Mouse (Mus musculus): ENCODE data around the gene Aqp7. TPM values are rescaled to one million over a fixed set of nuclear protein-coding genes. Genes with fewer than 3 reads are reported as not detected.

Gene Aqp7
- polyA plus RNA-seq, 1 experiment from 2014 or later = 4.4 TPM

GRCm38 (mm10) chr4:41042880-41043279 lies 5.1 kb downstream of the Aqp7 start:
- H3K9ac ChIP-seq (ENCODE audit: low read depth, low read length) = no peak overlapping the region
- ATAC-seq (replicated peaks; ENCODE audit: low FRiP score, low read depth) (peak; percentile 63), DNase-seq (ENCODE audit: low spot score) (peak; percentile 55)
- no peaks in the 10 kb centered on the region for H3K4me1 ChIP-seq (replicated peaks; ENCODE audit: insufficient read depth, low read length)
- H3K27me3 ChIP-seq (ENCODE audit: insufficient read depth, low read length) = no peaks in the 10 kb centered on the region
- H3K4me3 ChIP-seq (replicated peaks; ENCODE audit: low read depth, low read length) = no peak overlapping the region
- 48% methylated on average over 12 of the region's 12 CpGs for WGBS
- no peaks in the 10 kb centered on the region for H3K36me3 ChIP-seq (ENCODE audit: insufficient read depth, low read length)
- TF ChIP-seq CTCF (IDR thresholded peaks at IDR 0.05; ENCODE audit: low read depth) = no peak
- no peaks in the 10 kb centered on the region for H3K9me3 ChIP-seq (replicated peaks; ENCODE audit: low read length)
- H3K4me2 ChIP-seq (ENCODE audit: low read length) = no peak overlapping the region
- H3K27ac ChIP-seq = no peak overlapping the region

- no peaks in the 10 kb centered on the region for H3K9me3 ChIP-seq (replicated peaks; ENCODE audit: low read length)
- no peak overlapping the region for H3K27ac ChIP-seq
- DNase-seq (ENCODE audit: low spot score) = peak; percentile 88
- H3K4me3 ChIP-seq (replicated peaks; ENCODE audit: low read depth, low read length) = no peak overlapping the region
- TF ChIP-seq CTCF (IDR thresholded peaks at IDR 0.05; ENCODE audit: low read depth) = no peak
- no peaks in the 10 kb centered on the region for H3K27me3 ChIP-seq (ENCODE audit: insufficient read depth, low read length)
- H3K4me1 ChIP-seq (replicated peaks; ENCODE audit: insufficient read depth, low read length) = no peaks in the 10 kb centered on the region
- H3K9ac ChIP-seq (ENCODE audit: low read depth, low read length) = no peak overlapping the region
- H3K36me3 ChIP-seq (ENCODE audit: insufficient read depth, low read length) = no peaks in the 10 kb centered on the region
- WGBS = 34% methylated on average over 7 of the region's 7 CpGs
- H3K4me2 ChIP-seq (ENCODE audit: low read length) = no peak overlapping the region
- ATAC-seq (replicated peaks; ENCODE audit: low FRiP score, low read depth) = no peak
These were observed 7.0 kb downstream of the Aqp7 start for GRCm38 (mm10) chr4:41040983-41041382.

- Histone ChIP-seq H3K27ac (no peak overlapping the region), H3K27me3 (ENCODE audit: insufficient read depth, low read length) (no peaks in the 10 kb centered on the region), H3K9ac (ENCODE audit: low read depth, low read length) (no peak overlapping the region), H3K4me2 (ENCODE audit: low read length) (no peak overlapping the region), H3K9me3 (replicated peaks; ENCODE audit: low read length) (no peaks in the 10 kb centered on the region), H3K36me3 (ENCODE audit: insufficient read depth, low read length) (no peaks in the 10 kb centered on the region), H3K4me3 (replicated peaks; ENCODE audit: low read depth, low read length) (no peak overlapping the region), H3K4me1 (replicated peaks; ENCODE audit: insufficient read depth, low read length) (no peaks in the 10 kb centered on the region)
- no peak for ATAC-seq (replicated peaks; ENCODE audit: low FRiP score, low read depth)
- 48% methylated on average over 3 of the region's 3 CpGs for WGBS
- TF ChIP-seq CTCF (IDR thresholded peaks at IDR 0.05; ENCODE audit: low read depth) = no peak
- DNase-seq (ENCODE audit: low spot score) = no peak
These were observed 10.0 kb downstream of the Aqp7 start for GRCm38 (mm10) chr4:41037942-41038341.

GRCm38 (mm10) chr4:41031242-41031641 lies 16.7 kb downstream of the Aqp7 start:
- no peak for DNase-seq (ENCODE audit: low spot score)
- Histone ChIP-seq H3K9me3 (replicated peaks; ENCODE audit: low read length) (no peaks in the 10 kb centered on the region), H3K9ac (ENCODE audit: low read depth, low read length) (no peak overlapping the region), H3K36me3 (ENCODE audit: insufficient read depth, low read length) (peaks cover 3% of the 10 kb centered on the region; the same call in 1 of the 2 replicates), H3K4me1 (replicated peaks; ENCODE audit: insufficient read depth, low read length) (no peaks in the 10 kb centered on the region), H3K4me2 (ENCODE audit: low read length) (no peak overlapping the region), H3K27ac (no peak overlapping the region), H3K4me3 (replicated peaks; ENCODE audit: low read depth, low read length) (no peak overlapping the region), H3K27me3 (ENCODE audit: insufficient read depth, low read length) (no peaks in the 10 kb centered on the region)
- no peak for ATAC-seq (replicated peaks; ENCODE audit: low FRiP score, low read depth)
- no peak for TF ChIP-seq CTCF (IDR thresholded peaks at IDR 0.05; ENCODE audit: low read depth)
- WGBS = 47% methylated on average over 3 of the region's 3 CpGs

- TF ChIP-seq CTCF (IDR thresholded peaks at IDR 0.05; ENCODE audit: low read depth) = no peak
- no peaks in the 10 kb centered on the region for H3K27me3 ChIP-seq (ENCODE audit: insufficient read depth, low read length)
- no peak overlapping the region for H3K4me3 ChIP-seq (replicated peaks; ENCODE audit: low read depth, low read length)
- no peaks in the 10 kb centered on the region for H3K9me3 ChIP-seq (replicated peaks; ENCODE audit: low read length)
- WGBS = 92% methylated on average over 5 of the region's 5 CpGs
- H3K4me1 ChIP-seq (replicated peaks; ENCODE audit: insufficient read depth, low read length) = no peaks in the 10 kb centered on the region
- no peak overlapping the region for H3K9ac ChIP-seq (ENCODE audit: low read depth, low read length)
- ATAC-seq (replicated peaks; ENCODE audit: low FRiP score, low read depth) (no peak), DNase-seq (ENCODE audit: low spot score) (no peak)
- H3K4me2 ChIP-seq (ENCODE audit: low read length) = no peak overlapping the region
- H3K36me3 ChIP-seq (ENCODE audit: insufficient read depth, low read length) = peaks cover 11% of the 10 kb centered on the region; the same call in 1 of the 2 replicates
- H3K27ac ChIP-seq = no peak overlapping the region
These were observed 18.6 kb downstream of the Aqp7 start for GRCm38 (mm10) chr4:41029372-41029771.

- peak; percentile 48 for TF ChIP-seq CTCF (IDR thresholded peaks at IDR 0.05; ENCODE audit: low read depth)
- Histone ChIP-seq H3K36me3 (ENCODE audit: insufficient read depth, low read length) (peaks cover 17% of the 10 kb centered on the region; the same call in 1 of the 2 replicates), H3K4me1 (replicated peaks; ENCODE audit: insufficient read depth, low read length) (no peaks in the 10 kb centered on the region), H3K4me3 (replicated peaks; ENCODE audit: low read depth, low read length) (no peak overlapping the region), H3K27me3 (ENCODE audit: insufficient read depth, low read length) (no peaks in the 10 kb centered on the region), H3K4me2 (ENCODE audit: low read length) (no peak overlapping the region), H3K9me3 (replicated peaks; ENCODE audit: low read length) (no peaks in the 10 kb centered on the region), H3K9ac (ENCODE audit: low read depth, low read length) (no peak overlapping the region), H3K27ac (no peak overlapping the region)
- no peak for ATAC-seq (replicated peaks; ENCODE audit: low FRiP score, low read depth)
- 81% methylated on average over 4 of the region's 4 CpGs for WGBS
- no peak for DNase-seq (ENCODE audit: low spot score)
These were observed 19.7 kb downstream of the Aqp7 start for GRCm38 (mm10) chr4:41028272-41028671.

GRCm38 (mm10) chr4:41027872-41028271 lies 20.1 kb downstream of the Aqp7 start:
- no peaks in the 10 kb centered on the region for H3K9me3 ChIP-seq (replicated peaks; ENCODE audit: low read length)
- H3K4me1 ChIP-seq (replicated peaks; ENCODE audit: insufficient read depth, low read length) = no peaks in the 10 kb centered on the region
- no peak overlapping the region for H3K4me2 ChIP-seq (ENCODE audit: low read length)
- H3K4me3 ChIP-seq (replicated peaks; ENCODE audit: low read depth, low read length) = no peak overlapping the region
- no peak overlapping the region for H3K27ac ChIP-seq
- no peak overlapping the region for H3K9ac ChIP-seq (ENCODE audit: low read depth, low read length)
- DNase-seq (ENCODE audit: low spot score) (no peak), ATAC-seq (replicated peaks; ENCODE audit: low FRiP score, low read depth) (peak; percentile 82)
- H3K36me3 ChIP-seq (ENCODE audit: insufficient read depth, low read length) = peaks cover 20% of the 10 kb centered on the region; the same call in 1 of the 2 replicates
- WGBS = 72% methylated on average over 3 of the region's 3 CpGs
- TF ChIP-seq CTCF (IDR thresholded peaks at IDR 0.05; ENCODE audit: low read depth) = no peak
- H3K27me3 ChIP-seq (ENCODE audit: insufficient read depth, low read length) = no peaks in the 10 kb centered on the region

All from kidney, postnatal 0 days (tissue).